Mouse (Mus musculus): ENCODE results near the gene Fut8.
"Not testable (repeated sequence)": the region's sequence is repeated elsewhere in the genome, so short reads cannot be mapped to it uniquely, and the experiment has no call there.

The Fut8 gene

GRCm38 (mm10) chr12:77500439-77501055 lies 262.6 kb downstream of the Fut8 start:
- no peak for DNase-seq (ENCODE audit: low read depth)

GRCm38 (mm10) chr12:77501466-77502240 lies 263.7 kb downstream of the Fut8 start:
- no peak for DNase-seq (ENCODE audit: low read depth)

- no peak for DNase-seq (ENCODE audit: low read depth)
Observed at GRCm38 (mm10) chr12:77502243-77502642, 264.3 kb downstream of the Fut8 start.

DNA sequence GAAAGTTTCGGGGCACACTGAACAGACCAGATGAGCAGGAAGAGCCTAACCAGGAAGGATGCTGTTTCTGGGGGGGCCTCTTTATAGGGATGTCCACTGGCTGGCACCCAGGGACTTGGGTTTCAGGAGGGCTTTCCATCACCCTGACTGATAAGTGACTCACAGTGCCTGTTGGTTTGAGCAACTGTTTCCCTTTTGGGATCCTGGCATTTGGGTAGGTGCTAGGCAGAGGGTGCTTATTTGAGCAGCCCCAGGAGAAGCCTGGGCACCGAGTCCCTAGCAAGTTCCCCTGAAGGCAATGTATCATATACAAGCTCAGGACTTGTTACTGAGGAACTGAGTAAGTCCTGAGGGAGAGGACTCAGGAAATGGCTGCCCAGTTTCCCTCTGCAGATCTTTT lies 267.5 kb downstream of the Fut8 start:
- DNase-seq (ENCODE audit: low read depth), result no peak

- DNase-seq (ENCODE audit: low read depth), result no peak
Observed at GRCm38 (mm10) chr12:77507770-77508169, 269.8 kb downstream of the Fut8 start.

DNA sequence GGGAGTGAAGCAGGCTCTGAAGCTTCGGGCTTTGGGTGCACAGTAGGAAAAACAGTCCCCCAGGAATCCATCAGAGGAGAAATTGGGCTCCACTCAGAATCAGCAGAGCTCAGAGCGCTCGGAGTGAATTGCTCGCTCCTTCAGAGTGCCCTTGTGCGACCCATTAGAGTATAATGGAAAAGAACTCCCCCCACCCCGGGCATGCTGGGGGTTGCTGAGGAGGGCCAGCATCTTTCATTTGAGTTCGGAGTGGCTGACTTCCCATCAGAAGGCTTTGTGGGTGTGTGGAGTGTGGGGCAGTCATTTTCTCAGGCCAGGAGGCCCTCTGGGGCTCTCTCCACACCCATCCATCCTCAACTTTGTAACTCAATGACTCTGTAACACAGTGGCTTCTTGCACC lies 272.8 kb downstream of the Fut8 start:
- no peak for DNase-seq (ENCODE audit: low read depth)

- DNase-seq (ENCODE audit: low read depth), result no peak
Observed at GRCm38 (mm10) chr12:77511206-77511605, 273.3 kb downstream of the Fut8 start.

DNA sequence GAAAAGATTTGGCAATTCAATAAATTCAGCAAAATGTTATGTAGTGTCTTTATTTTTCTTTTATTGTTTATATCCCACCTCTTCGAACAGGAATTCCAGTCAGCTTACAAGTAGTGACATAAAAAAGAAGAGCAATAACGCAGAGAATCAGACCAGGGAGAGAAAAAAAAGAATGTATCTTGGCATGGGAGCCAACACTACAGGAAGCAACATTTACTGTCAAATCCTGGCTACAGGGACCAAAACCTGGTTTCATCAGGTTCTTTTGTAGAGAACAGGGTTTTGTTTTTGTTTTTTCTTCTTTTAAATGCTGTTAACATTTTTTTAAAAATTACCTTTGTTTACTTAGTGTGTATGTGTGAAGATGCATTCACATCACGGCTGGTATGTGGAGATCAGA lies 273.7 kb downstream of the Fut8 start:
- no peak for DNase-seq (ENCODE audit: low read depth)

GRCm38 (mm10) chr12:77516805-77517204 lies 278.9 kb downstream of the Fut8 start:
- no peak for DNase-seq (ENCODE audit: low read depth)

- DNase-seq (ENCODE audit: low read depth), result no peak
Observed at GRCm38 (mm10) chr12:77517691-77518090, 279.8 kb downstream of the Fut8 start.

DNA sequence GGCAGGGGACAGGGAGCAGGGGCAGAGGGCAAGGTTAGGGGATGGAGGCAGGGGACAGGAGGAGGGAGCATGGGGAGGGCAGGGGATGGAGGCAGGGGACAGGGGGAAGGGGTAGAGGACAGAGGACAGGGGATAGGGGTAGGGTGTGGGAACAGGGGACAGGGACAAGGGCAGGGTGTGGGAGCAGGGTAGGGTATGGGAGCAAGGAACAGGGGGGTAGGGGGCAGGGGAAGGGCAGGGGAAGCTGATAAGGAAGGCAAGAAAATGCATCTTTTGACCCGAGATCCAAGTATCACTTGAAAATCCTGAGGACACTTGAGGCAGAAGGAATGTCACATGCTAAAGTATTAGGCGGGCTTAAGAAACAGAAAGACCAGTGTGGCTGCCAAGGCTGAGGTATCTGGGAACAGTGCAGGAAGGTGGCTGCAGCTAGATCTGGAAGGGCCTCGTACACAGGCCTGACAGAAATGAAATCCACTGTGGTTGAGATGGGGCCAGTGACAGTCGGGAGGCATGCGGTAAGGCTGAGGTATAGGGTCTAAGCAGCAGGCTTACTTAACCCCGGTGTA lies 281.7 kb downstream of the Fut8 start:
- no peak for DNase-seq (ENCODE audit: low read depth)

- not testable (repeated sequence) for DNase-seq (ENCODE audit: low read depth)
Observed at GRCm38 (mm10) chr12:77524014-77524413, 286.1 kb downstream of the Fut8 start.
